Mouse (Mus musculus) retina, postnatal 1 day (tissue): ENCODE results near the gene Kdelr3.

Experiments used
- DNase-seq: peaks from one replicate; pipeline ENCODE4 v3.0.0-alpha.2; 2012

Kdelr3 gene

GRCm38 (mm10) chr15:79576947-79577346 is 60.7 kb downstream of the Kdelr3 start:
- DNase-seq: no peak
